ENCODE assay signal across 16 mouse cellular contexts in genomic region chr4:126431746-126432145, GRCm38 (mm10).
"Had no signal": no experiment of that assay in that cellular context is flagged by ENCODE, and none has a peak within 500 bp of the region (broad histone marks: within the 10 kb centered on the region; RNA-seq: fewer than 3 reads in every experiment).

No protein-coding gene starts in this region.

- ATAC-seq: midbrain, embryonic 13.5 days; midbrain, embryonic 15.5 days had no signal

- DNase-seq: lung, adult 18-20 months; lung, embryonic 14.5 days; lung, postnatal 10 days; lung, postnatal 4 days; right cerebral cortex, postnatal 14 days; thymus, postnatal 14 days; thymus, postnatal 36 days had no signal

- H3K27ac ChIP-seq: liver, embryonic 14.5 days; midbrain, embryonic 10.5 days; midbrain, embryonic 13.5 days; midbrain, embryonic 15.5 days; neural tube, embryonic 13.5 days; neural tube, embryonic 15.5 days; stomach, embryonic 15.5 days; stomach, postnatal 0 days had no signal

- H3K9ac ChIP-seq: liver, embryonic 14.5 days; lung, embryonic 14.5 days; midbrain, embryonic 13.5 days; midbrain, embryonic 15.5 days; neural tube, embryonic 13.5 days; neural tube, embryonic 15.5 days; stomach, embryonic 15.5 days had no signal

- H3K27me3 ChIP-seq: midbrain, embryonic 13.5 days; midbrain, embryonic 15.5 days; neural tube, embryonic 13.5 days; neural tube, embryonic 15.5 days; stomach, embryonic 15.5 days had no signal

- H3K4me3 ChIP-seq: midbrain, embryonic 10.5 days; midbrain, embryonic 13.5 days; midbrain, embryonic 15.5 days; myocyte; neural tube, embryonic 13.5 days; neural tube, embryonic 15.5 days; stomach, embryonic 15.5 days had no signal

- H3K4me2 ChIP-seq: lung, embryonic 14.5 days; midbrain, embryonic 13.5 days; midbrain, embryonic 15.5 days; neural tube, embryonic 13.5 days; neural tube, embryonic 15.5 days; stomach, embryonic 15.5 days had no signal

- H3K9me3 ChIP-seq: midbrain, embryonic 10.5 days; midbrain, embryonic 13.5 days; midbrain, embryonic 15.5 days; neural tube, embryonic 13.5 days; neural tube, embryonic 15.5 days; stomach, embryonic 15.5 days had no signal
